Comparison of ENCODE assay signal across 20 mouse cellular contexts in genomic region chr11:69592799-69593198, GRCm38 (mm10). TPM values are rescaled to one million over a fixed set of nuclear protein-coding genes. Genes with fewer than 3 reads are reported as not detected.
DNase-seq lines count a peak whose midpoint lies in the region; ATAC-seq and TF ChIP-seq lines count a peak whose summit lies in the region.
"Had no signal": no experiment of that assay in that cellular context is flagged by ENCODE, and none has a peak within 500 bp of the region (broad histone marks: within the 10 kb centered on the region; RNA-seq: fewer than 3 reads in every experiment).

No protein-coding gene starts in this region.

- H3K4me1 ChIP-seq in hindbrain, embryonic 15.5 days (replicated peaks) = no peaks in the 10 kb centered on the region; the same call in 1 of the 2 replicates
- H3K4me1 ChIP-seq in hindbrain, embryonic 12.5 days = no peaks in the 10 kb centered on the region
- 0 out of 2 replicates have a peak, but pooled peaks cover 8% of the 10 kb centered on the region for H3K4me1 ChIP-seq in midbrain, embryonic 13.5 days (replicated peaks)
- H3K4me1 ChIP-seq in midbrain, embryonic 10.5 days = peaks cover 6% of the 10 kb centered on the region; the same call in 1 of the 2 replicates
- H3K4me1 ChIP-seq in forebrain, postnatal 0 days (ENCODE audit: insufficient read depth) = no peaks in the 10 kb centered on the region
- H3K4me1 ChIP-seq in neural tube, embryonic 15.5 days = no peaks in the 10 kb centered on the region
- no peaks in the 10 kb centered on the region for H3K4me1 ChIP-seq in intestine, postnatal 0 days (replicated peaks; ENCODE audit: control insufficient read depth, insufficient read depth, low read length)

- no peak overlapping the region for H3K4me2 ChIP-seq in hindbrain, embryonic 15.5 days
- H3K4me2 ChIP-seq in hindbrain, embryonic 12.5 days (replicated peaks) = no peak overlapping the region
- H3K4me2 ChIP-seq in midbrain, embryonic 13.5 days (replicated peaks) = no peak overlapping the region
- no peak overlapping the region for H3K4me2 ChIP-seq in forebrain, postnatal 0 days (ENCODE audit: low read depth)
- H3K4me2 ChIP-seq in neural tube, embryonic 15.5 days = no peak overlapping the region
- no peak overlapping the region for H3K4me2 ChIP-seq in intestine, postnatal 0 days (replicated peaks; ENCODE audit: low read depth)

- TF ChIP-seq CTCF in forebrain, postnatal 0 days (IDR thresholded peaks at IDR 0.05; ENCODE audit: low read depth) = no peak
- TF ChIP-seq CTCF in intestine, postnatal 0 days (IDR thresholded peaks at IDR 0.05; ENCODE audit: low read depth) = no peak

- 89% methylated on average over 4 of the region's 4 CpGs for WGBS in hindbrain, embryonic 15.5 days
- 87% methylated on average over 4 of the region's 4 CpGs for WGBS in hindbrain, embryonic 12.5 days
- 89% methylated on average over 4 of the region's 4 CpGs for WGBS in midbrain, embryonic 13.5 days
- 84% methylated on average over 4 of the region's 4 CpGs for WGBS in midbrain, embryonic 10.5 days
- 72% methylated on average over 4 of the region's 4 CpGs for WGBS in forebrain, postnatal 0 days
- 91% methylated on average over 4 of the region's 4 CpGs for WGBS in neural tube, embryonic 15.5 days
- WGBS in intestine, postnatal 0 days = 79% methylated on average over 4 of the region's 4 CpGs

- no peak for ATAC-seq in hindbrain, embryonic 15.5 days (ENCODE audit: low FRiP score, low read depth)
- ATAC-seq in hindbrain, embryonic 12.5 days (ENCODE audit: low FRiP score) = no peak
- no peak for ATAC-seq in midbrain, embryonic 13.5 days
- ATAC-seq in forebrain, postnatal 0 days = no peak
- no peak for ATAC-seq in neural tube, embryonic 15.5 days (ENCODE audit: low FRiP score)
- no peak for ATAC-seq in intestine, postnatal 0 days
- ATAC-seq: lung, postnatal 0 days had no signal

- H3K27ac ChIP-seq in hindbrain, embryonic 15.5 days (replicated peaks) = peak overlapping the region; percentile 59
- no peak overlapping the region for H3K27ac ChIP-seq in hindbrain, embryonic 12.5 days
- H3K27ac ChIP-seq in midbrain, embryonic 13.5 days = peak overlapping the region; percentile 64
- no peak overlapping the region for H3K27ac ChIP-seq in midbrain, embryonic 10.5 days (replicated peaks)
- H3K27ac ChIP-seq in forebrain, postnatal 0 days (ENCODE audit: low read depth, low read length) = peak overlapping the region; percentile 10; the same call in 1 of the 2 replicates
- H3K27ac ChIP-seq in neural tube, embryonic 15.5 days (replicated peaks) = peak overlapping the region; percentile 56; the same call in 1 of the 2 replicates
- H3K27ac ChIP-seq in intestine, postnatal 0 days (ENCODE audit: low read depth, low read length) = no peak overlapping the region
- H3K27ac ChIP-seq: stomach, postnatal 0 days had no signal

- H3K27me3 ChIP-seq in hindbrain, embryonic 15.5 days = no peaks in the 10 kb centered on the region
- no peaks in the 10 kb centered on the region for H3K27me3 ChIP-seq in hindbrain, embryonic 12.5 days
- H3K27me3 ChIP-seq in midbrain, embryonic 13.5 days = no peaks in the 10 kb centered on the region
- H3K27me3 ChIP-seq in midbrain, embryonic 10.5 days (ENCODE audit: low read depth, poor library complexity, severe bottlenecking) = no peaks in the 10 kb centered on the region
- no peaks in the 10 kb centered on the region for H3K27me3 ChIP-seq in forebrain, postnatal 0 days (ENCODE audit: insufficient read depth, low read length)
- H3K27me3 ChIP-seq in neural tube, embryonic 15.5 days (replicated peaks) = no peaks in the 10 kb centered on the region
- no peaks in the 10 kb centered on the region for H3K27me3 ChIP-seq in intestine, postnatal 0 days (replicated peaks; ENCODE audit: control insufficient read depth, insufficient read depth, low read length)

- H3K36me3 ChIP-seq in hindbrain, embryonic 15.5 days = peaks cover 28% of the 10 kb centered on the region
- H3K36me3 ChIP-seq in hindbrain, embryonic 12.5 days = peaks cover 50% of the 10 kb centered on the region
- H3K36me3 ChIP-seq in midbrain, embryonic 13.5 days = peaks cover 60% of the 10 kb centered on the region
- peaks cover 76% of the 10 kb centered on the region for H3K36me3 ChIP-seq in midbrain, embryonic 10.5 days
- peaks cover 44% of the 10 kb centered on the region for H3K36me3 ChIP-seq in forebrain, postnatal 0 days (ENCODE audit: insufficient read depth)
- peaks cover 50% of the 10 kb centered on the region for H3K36me3 ChIP-seq in neural tube, embryonic 15.5 days
- peaks cover 46% of the 10 kb centered on the region for H3K36me3 ChIP-seq in intestine, postnatal 0 days (ENCODE audit: control insufficient read depth, insufficient read depth)

- no peaks in the 10 kb centered on the region for H3K9me3 ChIP-seq in hindbrain, embryonic 15.5 days
- no peaks in the 10 kb centered on the region for H3K9me3 ChIP-seq in hindbrain, embryonic 12.5 days (replicated peaks)
- no peaks in the 10 kb centered on the region for H3K9me3 ChIP-seq in midbrain, embryonic 13.5 days
- H3K9me3 ChIP-seq in midbrain, embryonic 10.5 days (replicated peaks) = no peaks in the 10 kb centered on the region
- no peaks in the 10 kb centered on the region for H3K9me3 ChIP-seq in forebrain, postnatal 0 days (ENCODE audit: low read length)
- H3K9me3 ChIP-seq in neural tube, embryonic 15.5 days (replicated peaks) = no peaks in the 10 kb centered on the region
- H3K9me3 ChIP-seq in intestine, postnatal 0 days (ENCODE audit: control insufficient read depth) = no peaks in the 10 kb centered on the region

- no peak overlapping the region for H3K9ac ChIP-seq in hindbrain, embryonic 15.5 days
- H3K9ac ChIP-seq in hindbrain, embryonic 12.5 days = no peak overlapping the region
- no peak overlapping the region for H3K9ac ChIP-seq in midbrain, embryonic 13.5 days (replicated peaks)
- no peak overlapping the region for H3K9ac ChIP-seq in forebrain, postnatal 0 days
- H3K9ac ChIP-seq in neural tube, embryonic 15.5 days (replicated peaks) = no peak overlapping the region
- no peak overlapping the region for H3K9ac ChIP-seq in intestine, postnatal 0 days (ENCODE audit: low read depth, low read length)

- DNase-seq in midbrain, embryonic 10.5 days (ENCODE audit: low spot score) = no peak
- no peak for DNase-seq in forebrain, postnatal 0 days
- DNase-seq: heart, adult 18-20 months; kidney, adult 8-10 months; kidney, postnatal 36 days had no signal

- H3K4me3 ChIP-seq in hindbrain, embryonic 15.5 days = no peak overlapping the region
- no peak overlapping the region for H3K4me3 ChIP-seq in hindbrain, embryonic 12.5 days
- no peak overlapping the region for H3K4me3 ChIP-seq in midbrain, embryonic 13.5 days (replicated peaks)
- no peak overlapping the region for H3K4me3 ChIP-seq in midbrain, embryonic 10.5 days
- no peak overlapping the region for H3K4me3 ChIP-seq in forebrain, postnatal 0 days (ENCODE audit: low read depth, low read length)
- no peak overlapping the region for H3K4me3 ChIP-seq in neural tube, embryonic 15.5 days (replicated peaks)
- H3K4me3 ChIP-seq in intestine, postnatal 0 days (ENCODE audit: low read depth, low read length) = no peak overlapping the region

RNA-seq across cellular contexts. Expression of gene Trp53, which starts 12.6 kb away (rescaled TPM):
- 61.1 and 64.2 TPM in 2 replicates for polyA plus RNA-seq in hindbrain, embryonic 15.5 days (2015; fragmentation: Nextera tagmentation; extraction: Ambion mirVana)
- polyA plus RNA-seq in hindbrain, embryonic 12.5 days (2016; fragmentation: Nextera tagmentation; extraction: Ambion mirVana) = 105 and 109 TPM in 2 replicates
- polyA plus RNA-seq in midbrain, embryonic 13.5 days (2015; fragmentation: Nextera tagmentation; extraction: Ambion mirVana) = 84.2 and 93.4 TPM in 2 replicates
- polyA plus RNA-seq in midbrain, embryonic 10.5 days (2016; fragmentation: Nextera tagmentation; extraction: Ambion mirVana) = 148 and 166 TPM in 2 replicates
- 40.1 and 43.1 TPM in 2 replicates for total RNA-seq in forebrain, postnatal 0 days (2014; rRNA removed)
- 52.4 and 59.8 TPM in 2 replicates for polyA plus RNA-seq in forebrain, postnatal 0 days (2015; fragmentation: Nextera tagmentation; extraction: Ambion mirVana)
- 51.8 and 85.1 TPM in 2 replicates for polyA plus RNA-seq in neural tube, embryonic 15.5 days (2015; fragmentation: Nextera tagmentation; extraction: Ambion mirVana)
- 48.0 and 49.6 TPM in 2 replicates for polyA plus RNA-seq in intestine, postnatal 0 days (2015; fragmentation: Nextera tagmentation; extraction: Ambion mirVana)

RNA-seq across cellular contexts. Expression of gene Wrap53, which starts 12.7 kb away (rescaled TPM):
- polyA plus RNA-seq in hindbrain, embryonic 15.5 days (2015; fragmentation: Nextera tagmentation; extraction: Ambion mirVana) = 19.6 and 20.6 TPM in 2 replicates
- 29.7 and 29.9 TPM in 2 replicates for polyA plus RNA-seq in hindbrain, embryonic 12.5 days (2016; fragmentation: Nextera tagmentation; extraction: Ambion mirVana)
- polyA plus RNA-seq in midbrain, embryonic 13.5 days (2015; fragmentation: Nextera tagmentation; extraction: Ambion mirVana) = 24.5 and 26.9 TPM in 2 replicates
- 45.0 and 50.7 TPM in 2 replicates for polyA plus RNA-seq in midbrain, embryonic 10.5 days (2016; fragmentation: Nextera tagmentation; extraction: Ambion mirVana)
- total RNA-seq in forebrain, postnatal 0 days (2014; rRNA removed) = 10.5 and 13.1 TPM in 2 replicates
- polyA plus RNA-seq in forebrain, postnatal 0 days (2015; fragmentation: Nextera tagmentation; extraction: Ambion mirVana) = 14.6 and 17.3 TPM in 2 replicates
- polyA plus RNA-seq in neural tube, embryonic 15.5 days (2015; fragmentation: Nextera tagmentation; extraction: Ambion mirVana) = 18.1 and 18.8 TPM in 2 replicates
- 14.3 and 14.7 TPM in 2 replicates for polyA plus RNA-seq in intestine, postnatal 0 days (2015; fragmentation: Nextera tagmentation; extraction: Ambion mirVana)

RNA-seq across cellular contexts. Expression of gene Atp1b2, which starts 12.9 kb away (rescaled TPM):
- polyA plus RNA-seq in hindbrain, embryonic 15.5 days (2015; fragmentation: Nextera tagmentation; extraction: Ambion mirVana) = 71.9 and 89.4 TPM in 2 replicates
- 12.1 and 18.5 TPM in 2 replicates for polyA plus RNA-seq in hindbrain, embryonic 12.5 days (2016; fragmentation: Nextera tagmentation; extraction: Ambion mirVana)
- polyA plus RNA-seq in midbrain, embryonic 13.5 days (2015; fragmentation: Nextera tagmentation; extraction: Ambion mirVana) = 23.2 and 24.3 TPM in 2 replicates
- polyA plus RNA-seq in midbrain, embryonic 10.5 days (2016; fragmentation: Nextera tagmentation; extraction: Ambion mirVana) = 6.0 and 8.6 TPM in 2 replicates
- 38.9 and 74.0 TPM in 2 replicates for total RNA-seq in forebrain, postnatal 0 days (2014; rRNA removed)
- polyA plus RNA-seq in forebrain, postnatal 0 days (2015; fragmentation: Nextera tagmentation; extraction: Ambion mirVana) = 83.2 and 106 TPM in 2 replicates
- polyA plus RNA-seq in neural tube, embryonic 15.5 days (2015; fragmentation: Nextera tagmentation; extraction: Ambion mirVana) = 76.7 and 77.0 TPM in 2 replicates
- 5.9 and 7.5 TPM in 2 replicates for polyA plus RNA-seq in intestine, postnatal 0 days (2015; fragmentation: Nextera tagmentation; extraction: Ambion mirVana)
- total RNA-seq: monocyte, adult 5-6 weeks; neutrophil, adult 5-6 weeks had no signal

RNA-seq across cellular contexts. Expression of gene Shbg, which starts 24.9 kb away (rescaled TPM):
- polyA plus RNA-seq in hindbrain, embryonic 15.5 days (2015; fragmentation: Nextera tagmentation; extraction: Ambion mirVana) = not detected in 2 replicates
- not detected in 2 replicates for polyA plus RNA-seq in hindbrain, embryonic 12.5 days (2016; fragmentation: Nextera tagmentation; extraction: Ambion mirVana)
- not detected in 2 replicates for polyA plus RNA-seq in midbrain, embryonic 13.5 days (2015; fragmentation: Nextera tagmentation; extraction: Ambion mirVana)
- polyA plus RNA-seq in midbrain, embryonic 10.5 days (2016; fragmentation: Nextera tagmentation; extraction: Ambion mirVana) = not detected in 2 replicates
- not detected in 2 replicates for total RNA-seq in forebrain, postnatal 0 days (2014; rRNA removed)
- polyA plus RNA-seq in forebrain, postnatal 0 days (2015; fragmentation: Nextera tagmentation; extraction: Ambion mirVana) = not detected in 2 replicates
- not detected in 2 replicates for polyA plus RNA-seq in neural tube, embryonic 15.5 days (2015; fragmentation: Nextera tagmentation; extraction: Ambion mirVana)
- 0.24 TPM in 1 of 2 replicates, not detected in the other for polyA plus RNA-seq in intestine, postnatal 0 days (2015; fragmentation: Nextera tagmentation; extraction: Ambion mirVana)
- total RNA-seq: ES-E14; gastrocnemius, adult 8-10 months; heart, adult 18-20 months; heart, postnatal 10 days; megakaryocyte progenitor cell, adult 5-6 weeks; monocyte, adult 5-6 weeks; neutrophil, adult 5-6 weeks had no signal
- polyA plus RNA-seq: embryonic facial prominence, embryonic 14.5 days; limb, embryonic 11.5 days; lung, postnatal 0 days; stomach, postnatal 0 days had no signal

RNA-seq across cellular contexts. Expression of gene Sat2, which starts 29.0 kb away (rescaled TPM):
- 22.5 and 23.9 TPM in 2 replicates for polyA plus RNA-seq in hindbrain, embryonic 15.5 days (2015; fragmentation: Nextera tagmentation; extraction: Ambion mirVana)
- 24.4 and 26.6 TPM in 2 replicates for polyA plus RNA-seq in hindbrain, embryonic 12.5 days (2016; fragmentation: Nextera tagmentation; extraction: Ambion mirVana)
- polyA plus RNA-seq in midbrain, embryonic 13.5 days (2015; fragmentation: Nextera tagmentation; extraction: Ambion mirVana) = 25.1 and 28.5 TPM in 2 replicates
- polyA plus RNA-seq in midbrain, embryonic 10.5 days (2016; fragmentation: Nextera tagmentation; extraction: Ambion mirVana) = 16.1 and 20.6 TPM in 2 replicates
- total RNA-seq in forebrain, postnatal 0 days (2014; rRNA removed) = 8.6 and 18.9 TPM in 2 replicates
- polyA plus RNA-seq in forebrain, postnatal 0 days (2015; fragmentation: Nextera tagmentation; extraction: Ambion mirVana) = 27.3 and 28.0 TPM in 2 replicates
- polyA plus RNA-seq in neural tube, embryonic 15.5 days (2015; fragmentation: Nextera tagmentation; extraction: Ambion mirVana) = 22.0 and 24.7 TPM in 2 replicates
- 34.1 and 40.3 TPM in 2 replicates for polyA plus RNA-seq in intestine, postnatal 0 days (2015; fragmentation: Nextera tagmentation; extraction: Ambion mirVana)
- total RNA-seq: neutrophil, adult 5-6 weeks had no signal

Comparison
In these comparisons a context has a peak if more than half of its experiments do, and no peak if none do; other contexts are left out.
1. H3K27ac ChIP-seq: peak in hindbrain, embryonic 15.5 days (single experiment), midbrain, embryonic 13.5 days (single experiment), forebrain, postnatal 0 days (single experiment) and neural tube, embryonic 15.5 days (single experiment); none in hindbrain, embryonic 12.5 days (single experiment), midbrain, embryonic 10.5 days (single experiment) and intestine, postnatal 0 days (single experiment).